Mouse (Mus musculus) liver, embryonic 12.5 days (tissue): ENCODE measurements around the gene Mgst2. TPM values are rescaled to one million over a fixed set of nuclear protein-coding genes. Genes with fewer than 3 reads are reported as not detected.

Source experiments
- ATAC-seq: fragments of 200-750 bp; cut with Nextera tagmentation; 2 replicates; pipeline ENCODE4 v1.8.0; 2017; ENCODE audit warnings: moderate number of reproducible peaks, mild to moderate bottlenecking, moderate library complexity
- H3K27ac ChIP-seq: fragments of 300-500 bp; sonication (generic); 2 replicates; pipeline ENCODE4 v1.5.1; 2016; ENCODE audit warnings: mild to moderate bottlenecking
- H3K27me3 ChIP-seq: fragments of 300-500 bp; sonication (generic); replicated peaks from 2 replicates; pipeline ENCODE4 v1.6.1; 2016; ENCODE audit warnings: mild to moderate bottlenecking, moderate library complexity
- H3K36me3 ChIP-seq: fragments of 300-500 bp; sonication (generic); 2 replicates; pipeline ENCODE4 v1.6.1; 2016; ENCODE audit warnings: mild to moderate bottlenecking, moderate library complexity
- H3K4me1 ChIP-seq: fragments of 300-500 bp; sonication (generic); 2 replicates; pipeline ENCODE4 v1.6.1; 2016
- H3K4me2 ChIP-seq: fragments of 300-500 bp; sonication (generic); 2 replicates; pipeline ENCODE4 v1.6.1; 2016; ENCODE audit warnings: mild to moderate bottlenecking, moderate library complexity
- H3K4me3 ChIP-seq: fragments of 300-500 bp; sonication (generic); 2 replicates; pipeline ENCODE4 v1.5.1; 2016; ENCODE audit warnings: mild to moderate bottlenecking, moderate library complexity
- H3K9ac ChIP-seq: fragments of 300-500 bp; sonication (generic); 2 replicates; pipeline ENCODE4 v1.6.1; 2016; ENCODE audit warnings: mild to moderate bottlenecking, moderate library complexity
- H3K9me3 ChIP-seq: fragments of 300-500 bp; sonication (generic); replicated peaks from 2 replicates; pipeline ENCODE4 v1.6.1; 2016; ENCODE audit warnings: mild to moderate bottlenecking, moderate library complexity
- WGBS: fragments of 180-500 bp; shearing (Covaris S2); methylation state at CpG from one replicate; pipeline ENCODE4 v1.1.7; 2016; ENCODE audit not compliant: insufficient replicate concordance; 5-methylcytosine and 5-hydroxymethylcytosine counted together
- polyA plus RNA-seq: library from polyadenylated mRNA; unstranded; fragments of >200 nt; fragmentation: Nextera tagmentation; extraction: Ambion mirVana; gene quantifications from 2 replicates; pipeline ENCODE4 v1.2.1, GENCODE M21; 2016

The Mgst2 gene
- polyA plus RNA-seq, 1 experiment from 2014 or later = 16.5 TPM

DNA sequence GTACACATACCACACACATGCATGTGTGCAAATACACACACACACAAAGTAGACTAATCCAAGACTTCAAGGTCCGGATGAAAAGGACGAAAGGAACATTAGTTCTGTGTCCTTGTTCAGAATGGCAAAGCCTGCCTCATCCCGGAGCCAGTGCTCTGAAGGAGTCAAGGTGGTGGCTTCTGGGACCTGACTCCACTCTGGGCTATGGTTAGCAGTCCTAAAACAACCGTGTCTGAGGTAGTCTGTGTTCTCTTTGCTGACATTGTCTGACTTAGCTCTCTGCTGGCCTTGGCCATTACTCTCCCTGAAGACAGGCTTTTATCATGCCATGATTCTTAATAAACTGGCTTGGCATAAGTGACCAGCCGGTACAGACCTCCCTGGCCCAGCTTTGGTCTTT is 745 bp upstream of the Mgst2 start:
- Histone ChIP-seq H3K27me3 (no peaks in the 10 kb centered on the region), H3K4me2 (no peak overlapping the region), H3K9ac (no peak overlapping the region), H3K36me3 (no peaks in the 10 kb centered on the region), H3K9me3 (no peaks in the 10 kb centered on the region), H3K27ac (no peak overlapping the region), H3K4me1 (peaks cover 44% of the 10 kb centered on the region), H3K4me3 (no peak overlapping the region)
- ATAC-seq = no peak
- WGBS = 83% methylated on average over 5 of the region's 5 CpGs

DNA sequence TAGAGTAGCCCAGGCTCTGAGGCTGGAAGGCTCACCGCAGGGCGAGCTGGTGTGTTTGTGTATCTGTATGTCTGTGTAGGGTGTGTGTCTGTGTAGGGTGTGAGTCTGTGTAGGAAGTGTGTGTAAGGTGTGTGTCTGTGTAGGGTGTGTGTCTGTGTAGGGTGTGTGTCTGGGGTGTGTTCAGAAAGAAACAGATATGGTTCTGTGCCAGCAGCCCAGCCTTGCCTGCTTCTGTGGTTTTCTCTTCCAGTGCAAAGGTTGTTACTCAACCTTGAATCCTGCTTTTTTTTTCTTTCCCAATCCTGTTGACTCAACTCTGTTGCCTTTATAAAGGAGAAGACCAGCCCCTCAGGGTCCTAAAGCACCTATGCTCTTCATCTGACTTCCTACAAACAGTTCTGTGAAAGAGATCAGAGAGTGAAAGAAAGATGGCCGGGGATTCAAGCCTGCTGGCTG is 689 bp downstream of the Mgst2 start:
- peak overlapping the region; percentile 40; the same call in 1 of the 2 replicates for H3K9ac ChIP-seq
- ATAC-seq = peak; percentile 68; the same call in 1 of the 2 replicates
- peak overlapping the region; percentile 66 for H3K27ac ChIP-seq

GRCm38 (mm10) chr3:51661376-51661775 is 1.2 kb downstream of the Mgst2 start:
- Histone ChIP-seq H3K36me3 (no peaks in the 10 kb centered on the region), H3K27me3 (no peaks in the 10 kb centered on the region), H3K4me2 (peak overlapping the region; percentile 49), H3K4me3 (peak overlapping the region; percentile 6; the same call in 1 of the 2 replicates), H3K9ac (peak overlapping the region; percentile 40), H3K9me3 (no peaks in the 10 kb centered on the region), H3K27ac (peak overlapping the region; percentile 66), H3K4me1 (peaks cover 35% of the 10 kb centered on the region)
- 23% methylated on average over 5 of the region's 5 CpGs for WGBS
- 0 out of 2 replicates have a peak, but pooled peaks have one; percentile 27 for ATAC-seq

More for the DNA sequence above, 689 bp downstream of the Mgst2 start:
- peak overlapping the region; percentile 49 for H3K4me2 ChIP-seq
- peak overlapping the region; percentile 6; the same call in 1 of the 2 replicates for H3K4me3 ChIP-seq
- H3K27me3 ChIP-seq = no peaks in the 10 kb centered on the region
- no peaks in the 10 kb centered on the region for H3K36me3 ChIP-seq
- no peaks in the 10 kb centered on the region for H3K9me3 ChIP-seq
- peaks cover 35% of the 10 kb centered on the region for H3K4me1 ChIP-seq
- WGBS = 73% methylated on average over 3 of the region's 3 CpGs

DNA sequence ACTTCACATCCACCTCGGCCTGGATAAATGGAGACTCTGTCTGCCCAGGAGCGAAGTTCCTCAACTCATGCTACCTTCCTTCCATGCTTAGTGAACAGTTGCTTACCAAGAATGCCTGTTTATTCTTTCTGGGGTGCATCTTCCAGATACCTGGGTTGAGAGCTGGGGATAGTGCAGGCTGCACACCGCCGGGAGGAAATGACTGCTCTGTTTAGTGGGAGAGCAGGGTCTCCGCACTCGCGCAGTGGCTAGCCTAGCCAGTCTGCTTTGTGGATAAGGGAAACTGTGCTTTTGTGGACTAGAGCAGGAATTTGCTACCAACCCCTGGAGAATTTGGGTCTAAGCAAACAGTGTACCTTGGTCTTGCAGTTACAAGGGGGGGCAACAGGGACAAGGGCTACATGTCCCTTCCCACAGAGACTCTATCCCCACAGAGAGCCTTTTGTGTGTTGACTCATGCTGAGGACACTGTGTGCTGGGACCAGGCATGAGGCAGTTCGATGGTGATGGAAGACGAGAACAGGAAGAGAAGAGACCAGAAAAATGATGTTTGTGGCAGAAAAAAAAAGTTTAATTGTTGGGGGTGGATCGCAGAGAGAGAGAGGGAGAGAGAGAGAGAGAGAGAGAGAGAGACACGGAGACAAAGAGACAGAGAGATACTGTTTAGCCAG is 1.9 kb downstream of the Mgst2 start:
- no peaks in the 10 kb centered on the region for H3K27me3 ChIP-seq
- H3K4me2 ChIP-seq = peak overlapping the region; percentile 49
- no peaks in the 10 kb centered on the region for H3K9me3 ChIP-seq
- ATAC-seq = no peak
- peak overlapping the region; percentile 33 for H3K9ac ChIP-seq
- H3K4me3 ChIP-seq = peak overlapping the region; percentile 3; the same call in 1 of the 2 replicates
- no peaks in the 10 kb centered on the region for H3K36me3 ChIP-seq
- peak overlapping the region; percentile 52 for H3K27ac ChIP-seq
- H3K4me1 ChIP-seq = peaks cover 35% of the 10 kb centered on the region
- WGBS = 34% methylated on average over 11 of the region's 11 CpGs

GRCm38 (mm10) chr3:51662557-51662956 is 2.4 kb downstream of the Mgst2 start:
- Histone ChIP-seq H3K4me1 (peaks cover 35% of the 10 kb centered on the region), H3K36me3 (no peaks in the 10 kb centered on the region), H3K27ac (peak overlapping the region; percentile 52), H3K4me3 (peak overlapping the region; percentile 3; the same call in 1 of the 2 replicates), H3K27me3 (no peaks in the 10 kb centered on the region), H3K9ac (peak overlapping the region; percentile 33; the same call in 1 of the 2 replicates), H3K4me2 (peak overlapping the region; percentile 49), H3K9me3 (no peaks in the 10 kb centered on the region)
- WGBS = 7% methylated on average over 6 of the region's 6 CpGs
- ATAC-seq = no peak; the same call in 1 of the 2 replicates

DNA sequence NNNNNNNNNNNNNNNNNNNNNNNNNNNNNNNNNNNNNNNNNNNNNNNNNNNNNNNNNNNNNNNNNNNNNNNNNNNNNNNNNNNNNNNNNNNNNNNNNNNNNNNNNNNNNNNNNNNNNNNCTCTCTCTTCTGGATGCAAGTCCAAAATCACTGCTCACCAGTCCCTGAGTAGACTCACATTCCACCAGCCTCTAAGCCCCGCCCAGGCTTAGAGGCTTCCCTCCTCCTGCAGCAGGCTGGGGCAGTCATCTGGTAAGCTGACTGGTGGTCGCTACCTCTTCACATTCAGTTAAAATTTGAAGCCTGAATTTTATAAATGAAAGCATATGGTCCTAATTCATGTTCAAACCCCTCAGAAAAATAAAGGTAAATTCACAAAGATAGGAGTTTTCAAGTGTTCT is 8.4 kb downstream of the Mgst2 start:
- no peak for ATAC-seq
- no peaks in the 10 kb centered on the region for H3K9me3 ChIP-seq
- no peaks in the 10 kb centered on the region for H3K36me3 ChIP-seq
- H3K9ac ChIP-seq = no peak overlapping the region
- no peak overlapping the region for H3K4me3 ChIP-seq
- no peaks in the 10 kb centered on the region; the same call in 1 of the 2 replicates for H3K27me3 ChIP-seq
- peaks cover 47% of the 10 kb centered on the region for H3K4me1 ChIP-seq
- H3K4me2 ChIP-seq = no peak overlapping the region
- 60% methylated on average over 2 of the region's 2 CpGs for WGBS
- no peak overlapping the region for H3K27ac ChIP-seq

- Histone ChIP-seq H3K9ac (peak overlapping the region; percentile 53), H3K4me2 (peak overlapping the region; percentile 53), H3K27me3 (peaks cover 6% of the 10 kb centered on the region; the same call in 1 of the 2 replicates), H3K36me3 (no peaks in the 10 kb centered on the region), H3K4me3 (peak overlapping the region; percentile 4; the same call in 1 of the 2 replicates), H3K27ac (peak overlapping the region; percentile 92), H3K4me1 (peaks cover 60% of the 10 kb centered on the region), H3K9me3 (no peaks in the 10 kb centered on the region)
- peak; percentile 90 for ATAC-seq
- 25% methylated on average over 5 of the region's 5 CpGs for WGBS
Measured at GRCm38 (mm10) chr3:51670414-51671070, 10.4 kb downstream of the Mgst2 start.

DNA sequence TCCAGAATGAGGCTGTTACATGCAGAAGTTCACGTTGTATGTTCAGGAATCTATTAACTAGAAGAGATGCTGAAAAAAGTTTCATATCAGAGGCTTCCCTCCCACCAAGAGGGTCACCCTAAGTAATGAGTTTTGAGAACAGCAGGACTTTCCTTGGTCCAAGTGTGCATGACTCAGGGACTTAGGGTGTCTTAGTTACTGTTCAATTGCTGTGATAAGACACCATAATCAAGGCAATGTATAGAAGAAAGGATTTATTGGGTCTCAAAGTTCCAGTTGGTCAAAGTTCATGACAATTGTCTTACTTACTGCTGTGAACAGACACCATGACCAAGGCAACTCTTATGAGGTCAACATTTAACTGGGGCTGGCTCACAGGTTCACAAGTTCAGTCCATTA is 10.9 kb downstream of the Mgst2 start:
- H3K4me2 ChIP-seq = peak overlapping the region; percentile 53
- H3K36me3 ChIP-seq = no peaks in the 10 kb centered on the region
- 55% methylated on average over 1 of the region's 1 CpGs for WGBS
- H3K4me1 ChIP-seq = peaks cover 60% of the 10 kb centered on the region
- peaks cover 9% of the 10 kb centered on the region; the same call in 1 of the 2 replicates for H3K27me3 ChIP-seq
- H3K9ac ChIP-seq = peak overlapping the region; percentile 45
- no peaks in the 10 kb centered on the region for H3K9me3 ChIP-seq
- peak overlapping the region; percentile 92 for H3K27ac ChIP-seq
- no peak overlapping the region for H3K4me3 ChIP-seq
- ATAC-seq = no peak

- no peaks in the 10 kb centered on the region for H3K9me3 ChIP-seq
- H3K36me3 ChIP-seq = no peaks in the 10 kb centered on the region
- peaks cover 60% of the 10 kb centered on the region for H3K4me1 ChIP-seq
- H3K9ac ChIP-seq = no peak overlapping the region; the same call in 1 of the 2 replicates
- WGBS = 20% methylated on average over 4 of the region's 4 CpGs
- H3K27me3 ChIP-seq = peaks cover 18% of the 10 kb centered on the region
- H3K27ac ChIP-seq = peak overlapping the region; percentile 92
- no peak for ATAC-seq
- H3K4me3 ChIP-seq = no peak overlapping the region
- peak overlapping the region; percentile 19; the same call in 1 of the 2 replicates for H3K4me2 ChIP-seq
Measured at GRCm38 (mm10) chr3:51672631-51673030, 12.5 kb downstream of the Mgst2 start.

DNA sequence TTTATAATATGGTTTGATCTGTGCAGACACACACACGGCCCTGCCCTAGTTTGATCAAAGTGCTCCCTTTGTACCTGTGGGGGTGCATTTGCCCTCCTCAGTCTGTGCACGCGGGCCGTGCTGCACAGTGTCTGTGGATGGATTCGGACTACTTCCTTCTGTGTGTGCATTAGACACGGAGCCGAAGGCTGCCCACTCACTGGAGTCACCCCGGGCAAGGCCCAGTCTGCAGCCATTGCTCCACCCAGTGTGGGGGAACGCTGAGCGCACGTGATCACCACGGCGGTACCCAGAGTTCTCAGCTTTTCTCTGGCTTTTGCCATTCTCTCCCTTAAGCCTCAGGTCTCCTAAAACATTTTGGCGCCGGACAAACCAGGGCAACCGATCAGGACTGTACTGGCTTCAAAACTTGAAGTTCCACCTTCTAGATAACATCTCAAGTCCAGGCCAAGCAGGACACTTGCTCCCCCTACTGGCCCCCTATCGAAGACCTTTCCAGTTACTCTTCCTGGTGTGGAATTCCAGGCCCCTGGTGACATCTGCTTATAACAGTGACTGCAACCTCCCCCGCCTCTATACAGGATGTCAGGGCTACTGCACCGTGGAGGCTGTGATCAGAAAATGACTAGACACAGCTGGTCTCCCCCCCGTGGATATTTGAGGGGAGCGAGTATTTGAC is 13.4 kb downstream of the Mgst2 start:
- H3K36me3 ChIP-seq = no peaks in the 10 kb centered on the region
- peaks cover 60% of the 10 kb centered on the region for H3K4me1 ChIP-seq
- H3K9me3 ChIP-seq = no peaks in the 10 kb centered on the region
- no peak overlapping the region for H3K9ac ChIP-seq
- H3K4me2 ChIP-seq = peak overlapping the region; percentile 19
- H3K27ac ChIP-seq = peak overlapping the region; percentile 92
- 56% methylated on average over 21 of the region's 21 CpGs for WGBS
- no peak for ATAC-seq
- peaks cover 18% of the 10 kb centered on the region for H3K27me3 ChIP-seq
- no peak overlapping the region for H3K4me3 ChIP-seq

DNA sequence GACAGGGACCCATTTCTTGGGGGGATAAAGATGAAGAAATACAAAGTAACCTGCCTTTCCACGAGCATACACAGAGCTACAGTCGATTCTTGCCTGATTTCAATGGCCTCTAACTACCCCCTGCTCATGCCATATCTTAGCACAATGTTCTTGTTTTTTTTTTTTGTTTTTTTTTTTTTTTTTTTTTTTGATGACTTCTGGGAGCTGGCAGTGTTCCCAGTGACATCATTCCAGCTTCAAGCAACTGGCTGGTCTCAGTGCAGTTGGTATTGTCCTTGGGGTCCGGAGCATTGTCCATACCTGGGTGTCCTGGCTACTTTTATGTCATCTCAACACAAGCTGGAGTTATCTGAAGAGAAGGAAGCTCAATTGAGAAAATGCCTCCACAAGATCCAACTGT is 14.8 kb downstream of the Mgst2 start:
- Histone ChIP-seq H3K4me1 (peaks cover 49% of the 10 kb centered on the region), H3K27me3 (peaks cover 18% of the 10 kb centered on the region; the same call in 1 of the 2 replicates)
- 55% methylated on average over 3 of the region's 3 CpGs for WGBS

More for the DNA sequence above, 14.8 kb downstream of the Mgst2 start:
- Histone ChIP-seq H3K27ac (no peak overlapping the region), H3K4me3 (no peak overlapping the region), H3K9ac (no peak overlapping the region), H3K36me3 (no peaks in the 10 kb centered on the region), H3K9me3 (no peaks in the 10 kb centered on the region), H3K4me2 (no peak overlapping the region)
- ATAC-seq = no peak
